Mouse (Mus musculus): ENCODE data around the gene Zfp277.

Gene Zfp277

DNA sequence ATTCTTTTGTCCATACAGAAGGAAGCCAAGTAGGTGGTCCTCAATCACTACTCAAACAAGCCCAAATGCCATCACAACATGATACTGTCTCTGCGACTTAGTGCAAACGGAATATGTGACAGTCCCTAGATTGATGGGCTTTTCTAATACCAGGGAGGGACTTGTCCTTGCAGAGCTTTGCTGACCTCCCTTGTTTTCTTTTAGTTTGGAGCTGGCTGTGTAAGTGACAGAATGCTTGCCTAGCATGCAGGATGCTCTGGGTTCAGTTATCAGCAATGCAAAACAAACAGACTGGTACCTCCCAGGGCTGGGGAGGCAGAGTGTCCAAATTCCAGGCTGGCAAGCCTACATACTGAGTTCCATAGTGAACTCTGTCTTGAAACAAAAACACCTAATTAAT, 7.7 kb downstream of the Zfp277 start:
- no peak for DNase-seq

DNA sequence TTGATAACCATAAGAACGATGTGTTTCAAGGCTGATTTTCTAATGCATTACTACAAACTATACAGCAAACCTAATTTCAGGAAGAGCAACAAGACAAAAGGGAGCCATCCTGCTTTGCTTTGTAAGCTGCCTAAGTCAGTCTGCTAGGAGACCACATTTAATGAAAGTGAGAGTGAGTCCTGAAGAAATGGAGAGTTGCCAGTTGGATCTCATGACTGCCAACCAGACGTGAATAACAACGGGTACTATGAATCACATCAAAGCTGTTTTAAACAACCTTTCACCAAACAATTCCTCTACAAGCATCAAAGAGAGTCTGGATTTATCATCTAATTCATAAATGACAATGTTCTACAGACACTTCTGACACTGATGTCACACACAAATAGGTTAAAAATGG, 11.6 kb downstream of the Zfp277 start:
- peak in 1 of 2 experiments; percentile 40 for DNase-seq

DNA sequence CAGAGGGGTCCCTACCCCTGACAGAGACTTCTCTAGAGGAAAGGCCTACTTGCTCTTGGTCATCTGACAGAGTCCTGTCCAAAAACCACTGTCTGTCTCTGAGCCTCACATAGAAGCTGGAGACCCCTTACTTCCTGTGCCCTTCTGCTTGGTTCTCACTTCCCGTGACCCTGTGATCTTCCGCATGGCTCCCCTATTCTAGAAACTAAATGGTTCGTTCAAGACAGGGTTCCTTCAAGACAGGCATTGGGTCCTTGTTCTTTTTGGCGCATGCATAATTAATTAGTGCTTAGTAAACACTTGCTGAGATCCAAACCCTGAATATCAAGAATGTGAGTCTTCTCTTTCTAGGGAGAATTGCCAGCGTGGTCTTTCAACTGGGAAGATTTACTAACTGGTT, 14.6 kb downstream of the Zfp277 start:
- no peak for DNase-seq

DNA sequence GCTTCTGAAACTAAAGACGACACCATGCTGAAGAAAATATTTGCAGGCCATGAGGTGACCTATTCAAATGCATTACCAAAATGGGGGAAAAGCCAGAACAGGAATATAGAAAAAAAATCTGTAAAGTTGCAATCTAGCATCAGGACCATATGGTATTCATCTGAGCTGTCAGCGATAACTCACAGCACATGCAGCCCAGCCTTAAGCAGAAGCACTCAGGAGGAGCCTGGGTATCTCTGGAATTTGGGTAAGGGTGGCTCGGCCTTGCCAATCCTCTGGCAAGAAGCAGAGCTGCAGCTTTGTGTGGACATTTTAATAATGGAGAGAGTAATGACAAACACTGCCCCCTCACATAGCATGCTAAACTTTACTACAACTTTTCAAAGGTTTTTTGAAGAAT, 15.7 kb downstream of the Zfp277 start:
- no peak for DNase-seq

DNA sequence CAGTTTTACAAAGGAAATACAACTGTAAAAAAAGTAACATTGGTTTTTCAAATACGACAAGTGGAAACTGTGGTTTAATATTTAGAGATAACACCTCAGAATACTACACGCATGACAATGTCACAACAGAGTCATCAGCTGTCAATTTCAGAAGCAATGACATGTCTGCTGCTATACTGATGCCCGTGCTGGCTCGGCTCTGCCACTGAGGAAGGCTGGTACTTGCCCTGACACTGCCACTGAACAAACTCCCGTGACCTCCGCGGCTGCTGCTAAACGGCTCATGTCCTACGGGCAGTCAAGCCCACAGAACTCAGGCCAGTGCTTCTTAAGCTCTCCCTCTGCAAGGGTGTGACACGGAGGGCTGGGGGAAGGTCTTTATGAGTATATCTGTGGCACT, 18.1 kb downstream of the Zfp277 start:
- DNase-seq = peak in 1 of 2 experiments; percentile 38

DNA sequence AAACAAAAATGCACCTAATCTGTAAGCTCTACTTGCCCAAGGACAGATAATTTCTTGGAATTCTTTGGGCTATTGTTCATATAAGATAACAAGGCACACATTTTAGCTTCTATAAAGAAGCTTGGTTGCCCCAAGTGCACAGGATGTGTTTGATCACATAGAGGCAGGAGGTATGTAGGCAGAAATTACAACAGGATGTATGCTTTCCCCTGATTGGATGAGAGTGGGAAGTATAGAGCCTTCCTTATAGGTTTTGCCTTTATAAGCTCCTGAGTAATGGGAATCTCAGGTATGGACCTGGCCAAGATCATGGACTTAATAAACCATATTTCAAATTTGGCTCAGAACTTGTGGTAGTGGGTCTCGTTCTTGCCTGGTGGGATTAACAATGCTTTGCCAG, 20.7 kb downstream of the Zfp277 start:
- DNase-seq = no peak

DNA sequence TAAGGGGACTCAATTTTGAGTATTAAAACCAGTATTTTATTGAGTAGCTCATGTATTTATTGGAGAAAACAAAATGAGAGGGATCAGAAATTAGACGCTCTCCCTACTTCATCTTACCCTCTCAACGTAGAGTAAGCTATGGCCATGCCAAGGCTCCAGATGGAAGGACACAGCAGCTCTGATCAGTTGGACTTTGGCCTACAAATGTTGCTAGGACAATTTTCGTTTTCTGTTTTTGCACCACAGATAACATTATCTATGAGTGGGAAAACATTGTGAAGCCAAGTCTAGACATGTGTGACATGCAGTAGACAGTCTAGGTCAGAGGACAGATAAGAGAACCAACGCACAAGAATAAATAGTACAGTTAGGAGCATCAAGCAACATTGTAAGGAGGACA, 28.4 kb downstream of the Zfp277 start:
- DNase-seq = no peak

DNA sequence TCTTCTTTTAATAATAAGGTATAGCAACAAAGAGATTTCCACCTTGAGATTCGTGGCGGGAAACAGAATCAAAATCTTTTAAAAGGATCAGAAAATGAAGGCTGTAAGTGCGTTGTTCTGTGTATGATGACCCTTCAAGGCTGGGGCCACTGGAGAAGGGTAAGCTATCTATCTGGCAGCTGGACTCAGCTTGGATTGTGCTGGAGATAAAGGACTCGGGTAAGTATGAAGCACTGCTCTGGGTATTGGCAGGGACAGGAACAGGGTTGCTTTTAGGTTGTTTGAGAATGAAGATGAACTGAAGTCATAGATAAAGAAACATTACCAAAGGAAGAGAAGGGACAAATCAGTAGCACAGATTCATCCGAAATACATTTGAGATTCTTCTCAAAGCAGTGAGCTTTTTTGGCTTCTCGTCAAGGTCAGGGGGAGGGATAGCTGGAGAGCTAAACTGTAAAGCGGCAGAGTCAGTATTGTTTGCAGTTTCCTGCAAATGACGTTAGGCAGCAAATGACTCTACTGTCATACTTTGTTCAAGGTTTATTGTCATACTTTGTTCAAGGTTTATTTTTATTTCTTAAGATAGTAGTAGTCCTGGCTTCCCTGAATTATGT, 30.3 kb downstream of the Zfp277 start:
- peak in 1 of 2 experiments; percentile 14 for DNase-seq

DNA sequence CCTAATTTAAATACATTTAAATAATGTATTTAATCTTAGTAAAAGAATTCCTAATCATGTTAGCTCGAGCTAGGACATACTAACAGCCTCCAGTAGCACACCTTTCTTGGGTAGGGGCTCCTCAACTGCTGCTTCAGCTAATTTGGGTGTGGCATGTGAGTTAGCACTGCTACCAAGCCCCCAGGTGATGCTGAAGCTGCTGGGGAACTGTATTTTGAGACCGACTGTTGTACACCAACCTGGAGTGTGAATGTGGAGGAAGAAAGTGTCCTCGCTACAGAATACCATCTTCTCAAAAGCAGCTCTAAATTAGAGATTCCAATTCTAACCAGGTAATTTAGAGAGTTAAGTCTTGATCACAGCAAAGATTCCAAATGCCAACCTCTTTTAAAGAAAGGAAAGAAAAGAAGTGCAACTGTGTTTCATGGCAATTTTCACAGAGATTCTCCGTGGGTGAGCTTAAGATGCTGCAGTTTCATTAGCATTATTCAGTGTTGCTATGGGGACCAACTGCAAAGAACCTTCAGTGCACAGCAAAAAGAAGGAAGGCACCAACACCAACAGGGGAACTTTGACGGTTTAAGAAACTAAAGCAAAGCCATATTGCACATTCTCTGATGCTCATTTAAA, 30.9 kb downstream of the Zfp277 start:
- DNase-seq = no peak

DNA sequence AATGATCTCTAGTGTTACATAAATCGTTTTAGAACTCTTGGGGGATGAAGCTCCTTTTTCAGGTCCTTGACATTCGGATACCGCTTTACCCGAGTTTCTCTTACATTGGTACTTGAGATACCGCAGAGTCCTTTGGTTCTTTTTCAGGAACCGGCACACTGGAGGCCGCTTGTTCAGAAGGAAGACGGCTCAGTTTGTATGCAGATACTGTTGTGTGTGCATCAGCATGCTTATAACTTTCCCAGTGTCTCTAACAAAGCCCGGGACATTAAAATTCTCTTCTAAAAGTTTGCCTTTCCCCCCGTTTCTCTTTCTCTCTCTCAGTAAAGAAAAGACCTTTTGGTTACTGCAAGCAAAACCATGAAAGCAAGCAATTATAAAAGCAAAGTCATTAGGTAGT, 45.9 kb downstream of the Zfp277 start:
- no peak for DNase-seq

DNA sequence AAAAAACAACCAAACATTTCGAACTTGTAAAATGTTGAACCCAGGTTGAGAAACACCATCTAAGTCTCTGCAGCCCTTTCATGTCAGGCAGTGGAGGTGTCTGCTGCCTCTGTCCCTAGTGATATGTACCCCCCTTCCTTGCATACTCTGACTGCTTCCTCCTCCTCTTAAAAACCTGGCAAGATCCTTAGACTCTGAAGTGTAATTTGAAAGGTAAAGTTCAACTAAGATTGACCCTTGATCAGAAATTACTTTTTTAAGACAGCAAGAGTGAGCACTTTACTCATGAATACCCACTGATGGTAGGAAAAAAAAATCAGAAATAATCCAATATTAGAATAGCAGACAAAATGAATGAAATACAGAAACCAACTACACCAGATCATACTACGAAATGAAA, 46.3 kb downstream of the Zfp277 start:
- DNase-seq = no peak

DNA sequence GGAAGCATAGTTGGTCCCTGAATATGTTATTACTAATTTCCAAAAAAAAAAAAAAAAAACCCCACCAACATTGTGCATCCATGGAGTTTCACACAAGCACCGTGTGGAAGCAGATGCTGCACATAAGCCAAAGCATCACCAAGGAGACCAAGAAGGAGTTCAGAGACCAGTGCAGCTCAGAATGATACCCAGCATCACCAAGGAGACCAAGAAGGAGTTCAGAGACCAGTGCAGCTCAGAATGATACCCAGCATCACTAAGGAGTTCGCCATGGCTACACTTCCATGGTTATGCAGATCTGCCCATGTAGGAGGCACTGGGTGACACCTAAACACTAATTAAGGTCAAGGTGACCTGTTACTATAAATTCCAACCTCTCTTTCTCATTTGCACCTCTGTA, 46.8 kb downstream of the Zfp277 start:
- DNase-seq = no peak

DNA sequence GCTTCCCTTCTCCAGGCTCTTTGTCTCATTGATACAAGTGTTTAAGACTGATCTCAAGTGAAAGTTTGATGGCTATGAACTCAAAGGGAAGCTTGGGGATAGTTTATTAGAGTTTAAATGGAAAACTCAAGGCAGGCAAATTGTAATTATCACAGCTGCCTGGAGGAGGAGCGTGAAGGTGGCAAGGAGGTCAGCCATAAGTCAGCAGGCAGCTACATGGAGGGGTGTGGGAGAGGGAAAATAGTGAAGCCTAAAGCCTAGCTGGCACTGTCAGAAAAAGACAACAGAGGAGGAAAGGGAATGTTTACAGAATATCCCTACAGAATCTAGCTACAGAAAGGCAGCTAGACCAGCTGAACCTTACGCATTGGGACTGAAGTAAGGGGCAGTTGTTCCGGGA, 52.8 kb downstream of the Zfp277 start:
- no peak for DNase-seq

DNA sequence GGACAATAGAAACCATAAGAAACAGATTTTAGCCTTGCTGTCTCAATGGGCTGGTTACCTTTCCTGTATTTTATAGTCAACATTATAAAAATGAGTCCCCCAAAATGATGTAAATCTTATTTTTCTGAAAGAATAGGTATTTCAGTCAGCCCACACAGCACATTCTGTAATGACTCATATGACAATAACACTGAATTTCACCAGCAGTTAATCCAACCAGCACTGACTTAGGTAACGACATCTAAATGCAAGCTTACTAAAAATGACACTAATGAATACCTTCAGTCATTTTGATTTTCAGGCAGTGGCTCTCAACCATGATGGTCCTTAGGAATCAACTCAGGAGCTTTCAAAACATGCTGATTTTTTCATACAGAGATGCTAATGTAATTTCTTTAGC, 54.4 kb downstream of the Zfp277 start:
- no peak for DNase-seq

DNA sequence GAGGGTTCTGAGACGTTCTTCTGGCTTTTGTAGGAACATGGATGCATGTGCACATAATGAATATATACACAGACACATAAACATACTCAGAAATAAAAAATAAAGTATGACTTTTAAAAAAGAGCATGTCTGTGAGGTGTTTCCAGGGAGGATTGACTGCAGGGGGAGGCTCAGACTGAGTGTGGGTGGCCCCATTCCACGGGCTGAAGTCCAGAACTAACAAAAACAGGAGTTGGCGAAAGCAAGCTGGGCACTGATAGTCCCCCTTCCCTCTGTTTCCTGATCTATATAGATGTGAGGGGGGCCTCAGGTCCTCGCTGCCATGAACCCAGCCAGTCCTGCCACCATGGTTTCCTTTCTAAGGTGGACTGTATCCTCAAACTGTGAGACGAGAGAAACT, 57.9 kb downstream of the Zfp277 start:
- no peak for DNase-seq

DNA sequence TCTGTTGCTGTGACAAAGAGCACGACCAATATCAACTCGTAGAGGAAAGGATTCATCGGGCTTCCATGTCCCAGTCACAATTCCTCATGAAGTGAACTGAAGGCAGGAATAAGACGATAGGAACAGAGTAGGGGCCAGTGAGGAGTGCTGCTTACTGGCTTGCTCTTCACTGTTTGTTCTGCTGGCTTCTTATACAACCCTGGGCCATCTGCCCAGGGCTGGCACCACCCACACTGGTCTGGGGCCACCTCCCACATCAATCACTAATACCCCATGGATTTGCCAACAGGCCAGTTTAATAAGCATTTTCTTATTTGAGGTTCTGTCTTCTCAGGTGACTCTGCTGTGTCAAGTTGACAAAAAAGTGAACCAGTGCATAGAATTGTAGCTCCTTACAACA, 60.4 kb downstream of the Zfp277 start:
- DNase-seq = no peak

DNA sequence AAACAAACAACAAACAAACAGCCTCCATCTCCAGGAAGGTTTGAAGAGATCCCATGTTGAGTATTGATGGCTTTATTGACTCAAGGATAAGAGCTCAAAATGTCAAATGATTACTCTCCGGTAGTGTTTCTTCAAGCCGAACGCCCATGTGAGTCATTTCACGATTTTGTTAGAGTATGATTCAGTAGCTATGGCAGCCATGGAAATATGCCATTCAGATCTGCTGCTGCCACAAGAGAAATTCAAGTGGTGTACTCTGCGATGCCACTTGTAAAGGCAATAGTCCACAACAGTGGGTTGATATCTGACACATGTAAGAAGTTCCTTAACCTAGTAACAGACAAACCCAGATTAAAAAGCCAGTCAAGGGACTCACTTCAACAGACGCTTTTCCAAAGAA, 62.0 kb downstream of the Zfp277 start:
- DNase-seq = no peak

DNA sequence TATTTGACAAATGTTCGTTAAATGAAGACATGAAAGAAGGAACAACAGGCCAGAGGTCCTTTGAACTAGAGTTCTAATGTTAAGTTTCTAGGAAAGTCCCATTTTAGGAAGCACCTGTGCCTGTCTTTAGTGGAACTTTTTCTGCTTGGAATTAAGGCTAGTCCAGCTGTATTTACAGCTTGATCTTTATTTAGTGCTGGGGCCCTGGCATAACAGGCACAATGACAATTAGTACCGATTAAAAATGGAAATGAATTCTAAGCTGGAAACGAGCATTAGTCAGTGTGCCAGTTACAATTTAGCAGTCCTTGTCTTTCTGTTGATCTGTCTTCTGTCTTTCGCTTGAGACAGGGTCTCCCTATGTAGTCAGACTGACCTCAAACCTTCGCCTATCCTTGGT, 63.2 kb downstream of the Zfp277 start:
- no peak for DNase-seq

DNA sequence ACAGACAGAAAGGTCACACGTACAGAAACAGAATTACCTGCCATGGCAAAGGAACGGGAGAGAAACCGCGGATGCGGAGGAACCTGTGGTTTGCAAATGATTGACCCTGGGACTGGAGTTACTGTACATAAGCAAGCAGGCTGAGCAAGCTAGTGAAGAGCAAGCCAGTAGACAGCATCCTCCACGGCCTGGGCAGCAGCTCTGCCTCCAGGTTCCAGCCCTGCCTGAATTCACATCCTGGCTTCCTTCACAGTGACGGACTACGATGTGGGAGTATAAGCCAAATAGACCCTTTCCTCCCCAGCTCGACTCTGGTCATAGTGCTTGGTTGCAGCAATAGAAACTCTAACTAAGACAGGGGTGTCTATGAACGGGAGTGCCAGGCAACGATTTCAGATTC, 63.9 kb downstream of the Zfp277 start:
- DNase-seq = peak; percentile 17 to 47

DNA sequence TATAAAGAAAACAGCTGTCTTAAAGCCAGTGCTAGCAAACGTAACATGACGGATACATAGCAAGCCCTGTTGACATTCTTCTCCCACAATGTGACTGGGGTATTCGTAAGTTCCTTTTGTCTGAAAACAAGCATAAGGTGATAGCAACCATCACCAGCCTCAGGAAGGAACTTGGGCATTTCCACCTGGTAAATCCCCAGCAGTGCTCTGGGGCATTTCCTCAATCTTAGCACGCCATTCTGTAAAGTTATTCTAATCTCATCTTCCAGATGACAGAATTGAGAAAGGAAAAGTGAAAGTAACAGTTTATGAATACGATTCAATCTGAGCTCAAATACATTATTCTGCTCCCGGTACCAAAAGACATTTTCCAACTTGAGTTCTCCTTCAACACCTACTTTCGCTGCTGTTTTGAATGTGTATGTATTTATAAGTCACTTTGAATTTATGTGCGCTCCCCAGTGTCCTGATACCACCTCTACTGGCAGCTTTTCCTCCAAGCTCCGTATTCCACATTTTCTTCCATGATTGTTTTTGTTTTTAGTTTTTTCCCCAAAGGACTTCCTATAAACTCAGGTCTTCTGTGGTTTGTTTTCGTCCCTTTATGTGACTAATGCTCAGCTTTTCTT, 64.4 kb downstream of the Zfp277 start:
- no peak for DNase-seq

DNA sequence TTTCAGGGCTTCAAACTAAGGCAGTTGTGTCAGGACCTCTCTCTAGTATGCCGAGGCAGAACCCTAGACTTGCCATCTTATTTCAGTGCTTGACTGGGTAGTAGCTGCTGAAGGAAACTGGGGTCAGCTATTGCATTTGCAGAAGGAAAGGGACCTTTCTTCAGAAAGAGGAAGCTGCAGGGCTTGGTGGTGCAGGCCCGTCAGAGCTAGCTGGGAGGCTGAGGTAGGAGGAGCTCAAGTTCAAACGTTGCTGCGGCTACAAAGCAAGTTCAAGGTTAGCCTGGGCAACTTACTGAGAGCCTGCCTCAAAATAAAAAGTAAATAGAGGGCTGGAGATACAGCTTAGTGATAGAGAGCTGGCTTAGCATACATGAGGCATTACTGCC, 66.2 kb downstream of the Zfp277 start:
- DNase-seq = no peak

DNA sequence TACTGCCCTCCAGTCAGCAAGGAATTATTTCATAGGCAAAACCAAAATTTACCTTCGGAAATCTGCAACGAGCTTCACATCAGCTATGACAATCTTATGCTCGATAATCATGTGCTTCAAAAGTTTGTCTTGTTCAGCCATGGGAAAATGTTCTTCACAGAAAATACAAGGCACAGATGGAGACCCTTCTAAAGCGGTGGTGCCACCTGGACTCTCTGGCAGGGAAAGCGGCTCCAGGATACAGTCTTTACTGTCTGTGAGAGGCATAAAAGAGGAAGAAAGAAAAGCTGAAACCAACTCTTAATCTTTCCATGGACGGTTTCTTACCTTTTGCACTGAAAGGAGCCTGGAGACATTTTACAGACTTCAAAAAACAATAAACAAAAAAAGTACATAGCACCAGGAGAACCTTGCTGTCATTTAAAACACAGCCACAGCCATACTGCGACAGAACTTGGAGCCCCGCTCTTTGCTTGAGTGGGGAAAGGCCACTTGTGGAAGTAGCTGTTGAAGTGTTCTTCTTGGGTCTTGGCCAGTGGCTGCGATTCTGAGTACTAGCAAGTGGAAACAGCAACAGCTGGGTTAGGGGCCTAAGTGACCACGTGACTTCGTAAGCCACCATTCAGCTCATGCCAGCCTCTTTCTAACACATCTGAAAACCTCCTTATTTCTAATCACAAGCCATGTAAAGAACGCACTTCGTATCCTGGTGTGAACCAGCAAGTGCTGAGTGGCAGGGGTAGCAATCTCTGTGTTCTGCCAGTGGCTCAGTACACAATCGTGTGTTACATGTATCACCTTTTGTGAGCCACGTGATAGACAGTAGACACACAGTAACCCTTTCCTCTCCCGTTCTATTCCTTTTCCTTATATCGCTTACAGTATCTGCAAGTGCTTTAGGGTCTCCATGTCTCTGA, 66.8 kb downstream of the Zfp277 start:
- no peak for DNase-seq

DNA sequence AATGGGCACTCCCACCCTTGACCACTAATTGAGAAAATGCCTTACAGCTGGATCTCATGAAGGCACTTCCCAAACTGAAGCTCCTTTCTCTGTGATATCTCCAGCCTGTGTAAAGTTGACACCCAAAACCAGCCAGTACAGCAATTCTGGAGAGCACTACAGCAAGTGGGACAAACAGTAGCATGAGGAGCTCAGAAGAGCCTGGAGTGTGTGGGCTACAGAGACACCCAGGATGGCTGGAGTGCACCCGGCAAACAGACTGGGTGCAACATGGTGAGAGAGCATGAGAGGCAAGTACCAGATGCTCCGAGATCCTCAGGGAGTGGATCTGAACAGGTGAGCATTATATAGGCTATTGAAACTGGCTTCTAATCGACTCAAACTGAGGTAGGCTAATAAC, 93.8 kb downstream of the Zfp277 start:
- no peak for DNase-seq

DNA sequence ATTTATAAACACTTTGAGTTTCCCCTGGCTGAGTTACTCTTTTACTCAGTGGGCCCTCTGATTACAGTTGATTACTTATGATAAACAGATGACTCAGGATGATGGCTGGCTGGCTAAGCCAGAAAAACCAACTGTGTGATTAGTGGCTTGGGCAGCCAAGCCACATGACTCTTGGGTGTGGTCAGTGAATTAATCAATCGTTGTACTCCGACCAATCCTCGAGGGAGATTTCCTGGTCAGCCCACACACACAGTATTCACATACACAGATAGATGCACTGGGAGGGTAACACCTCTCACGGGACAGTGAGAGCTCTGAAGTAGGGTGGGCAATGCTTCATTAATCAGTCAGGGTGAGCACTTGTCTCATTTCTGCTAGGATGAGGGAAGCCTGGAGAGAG, 97.5 kb downstream of the Zfp277 start:
- DNase-seq = no peak
